Mouse (Mus musculus) spleen, postnatal 4 days (tissue): ENCODE measurements around the gene Rundc1.
"Not testable (repeated sequence)": the region's sequence is repeated elsewhere in the genome, so short reads cannot be mapped to it uniquely, and the experiment has no call there.

ENCODE experiments used
- DNase-seq, 2 experiments: peaks; one replicate each; pipeline ENCODE4 v3.0.0; 2022; ENCODE audit warnings: low spot score in 2 of 2

Gene Rundc1

GRCm38 (mm10) chr11:101465869-101466551 lies 41.1 kb downstream of the Rundc1 start, which contains the start of gene Vat1:
Gene Vat1, minus strand, starts transcription at chr11:101466230.
- peak; percentile 58 to 80 for DNase-seq

- not testable (repeated sequence) for DNase-seq
These were observed 41.7 kb downstream of the Rundc1 start for GRCm38 (mm10) chr11:101466552-101466950.

- DNase-seq: peak; percentile 39 to 79
These were observed 42.8 kb downstream of the Rundc1 start for GRCm38 (mm10) chr11:101467477-101468262.

GRCm38 (mm10) chr11:101468263-101468688 lies 43.4 kb downstream of the Rundc1 start:
- DNase-seq: peak in 1 of 2 experiments; percentile 74

- no peak for DNase-seq
These were observed 43.8 kb downstream of the Rundc1 start for GRCm38 (mm10) chr11:101468731-101469130.

- no peak for DNase-seq
These were observed 44.3 kb downstream of the Rundc1 start for GRCm38 (mm10) chr11:101469155-101469554.

- no peak for DNase-seq
These were observed 45.3 kb downstream of the Rundc1 start for GRCm38 (mm10) chr11:101470206-101470605.

GRCm38 (mm10) chr11:101471926-101472325 lies 47.0 kb downstream of the Rundc1 start:
- DNase-seq: no peak

GRCm38 (mm10) chr11:101472336-101472735 lies 47.5 kb downstream of the Rundc1 start:
- DNase-seq: no peak

GRCm38 (mm10) chr11:101473686-101474085 lies 48.8 kb downstream of the Rundc1 start:
- DNase-seq: not testable (repeated sequence)

GRCm38 (mm10) chr11:101474298-101474697 lies 49.4 kb downstream of the Rundc1 start:
- no peak for DNase-seq

GRCm38 (mm10) chr11:101476361-101476760 lies 51.5 kb downstream of the Rundc1 start:
- DNase-seq: not testable (repeated sequence)

GRCm38 (mm10) chr11:101477194-101477551 lies 52.3 kb downstream of the Rundc1 start:
- DNase-seq: no peak

- no peak for DNase-seq
These were observed 52.8 kb downstream of the Rundc1 start for GRCm38 (mm10) chr11:101477552-101478211.

GRCm38 (mm10) chr11:101479171-101479635 lies 54.3 kb downstream of the Rundc1 start:
- no peak for DNase-seq

- DNase-seq: no peak
These were observed 56.0 kb downstream of the Rundc1 start for GRCm38 (mm10) chr11:101480912-101481311.

- DNase-seq: no peak
These were observed 58.9 kb downstream of the Rundc1 start for GRCm38 (mm10) chr11:101483804-101484203.

- peak in 1 of 2 experiments; percentile 79 for DNase-seq
These were observed 59.4 kb downstream of the Rundc1 start for GRCm38 (mm10) chr11:101484245-101484644.

GRCm38 (mm10) chr11:101484814-101485213 lies 59.9 kb downstream of the Rundc1 start:
- no peak for DNase-seq
